Mouse (Mus musculus): ENCODE measurements around the gene Gjb1. TPM values are rescaled to one million over a fixed set of nuclear protein-coding genes. Genes with fewer than 3 reads are reported as not detected.

Gene Gjb1
- polyA plus RNA-seq, 1 experiment from 2014 or later: 0.94 TPM

DNA sequence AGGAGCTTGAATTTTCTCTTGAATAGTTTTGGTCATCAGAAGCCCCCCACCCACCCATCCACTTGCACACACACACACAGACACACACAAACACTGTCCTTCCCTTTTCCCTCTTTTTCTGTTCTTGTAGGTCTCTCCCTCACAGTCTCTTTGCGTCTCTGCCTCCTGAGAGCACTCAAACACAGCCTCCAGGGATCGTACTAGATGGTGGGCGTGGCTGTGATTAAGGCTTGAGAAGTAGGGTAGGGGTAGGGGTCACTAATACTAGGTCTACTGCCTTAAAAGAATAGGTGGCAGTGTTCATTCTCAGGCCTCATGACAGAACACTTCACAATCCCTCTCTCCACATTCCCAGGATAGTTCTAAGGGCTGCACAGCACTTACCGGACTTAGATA is 44.5 kb downstream of the Gjb1 start, which contains the start of gene Zmym3:
Gene Zmym3, minus strand, starts transcription at position 150 of the 396 bp plus-strand sequence.
- peak within 1 kb of the TSS; percentile 62 for H3K27ac ChIP-seq (ENCODE audit: low read depth, low read length)
- H3K4me1 ChIP-seq (ENCODE audit: control insufficient read depth, insufficient read depth, low read length): peaks cover 9% of the 10 kb centered on the region
- peak within 1 kb of the TSS; percentile 64 for H3K4me3 ChIP-seq (ENCODE audit: low read depth, low read length)
- H3K4me2 ChIP-seq: peak within 1 kb of the TSS; percentile 72
- H3K27me3 ChIP-seq (ENCODE audit: control insufficient read depth, insufficient read depth, low read length): no peaks in the 10 kb centered on the region; the same call in 1 of the 2 replicates
- 24% methylated on average over 4 of the region's 4 CpGs for WGBS (ENCODE audit: insufficient replicate concordance)
- H3K36me3 ChIP-seq (ENCODE audit: control insufficient read depth, insufficient read depth, low read length): no peaks in the 10 kb centered on the region
- H3K9ac ChIP-seq (ENCODE audit: low read depth, low read length): peak within 1 kb of the TSS; percentile 81
- ATAC-seq (replicated peaks; ENCODE audit: insufficient number of reproducible peaks, low FRiP score, low TSS enrichment): no peak
- H3K9me3 ChIP-seq (replicated peaks; ENCODE audit: control insufficient read depth, low read length): no peaks in the 10 kb centered on the region

DNA sequence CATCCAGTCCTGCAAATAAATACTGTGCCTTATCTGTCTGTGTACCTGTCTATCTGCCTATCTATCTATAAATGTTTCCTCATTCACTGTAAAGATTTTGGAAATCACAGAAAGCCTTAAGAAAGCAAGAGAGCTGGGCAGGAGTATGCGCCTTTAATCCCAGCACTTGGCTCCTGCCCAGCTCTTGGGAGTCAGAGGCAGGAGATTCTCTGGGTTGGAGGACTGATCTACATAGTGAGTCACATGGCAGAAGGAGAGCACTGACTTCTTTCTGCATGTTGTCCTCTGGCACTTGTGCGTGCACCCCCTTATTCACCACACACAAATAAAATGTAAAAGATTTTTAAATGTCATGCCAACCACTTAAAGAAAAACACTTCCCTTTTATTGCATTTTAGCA is 47.3 kb downstream of the Gjb1 start:
- Histone ChIP-seq H3K9me3 (replicated peaks; ENCODE audit: control insufficient read depth, low read length) (no peaks in the 10 kb centered on the region), H3K36me3 (ENCODE audit: control insufficient read depth, insufficient read depth, low read length) (no peaks in the 10 kb centered on the region), H3K4me3 (ENCODE audit: low read depth, low read length) (no peak overlapping the region), H3K4me2 (no peak overlapping the region), H3K27ac (ENCODE audit: low read depth, low read length) (no peak overlapping the region), H3K27me3 (ENCODE audit: control insufficient read depth, insufficient read depth, low read length) (no peaks in the 10 kb centered on the region; the same call in 1 of the 2 replicates), H3K9ac (ENCODE audit: low read depth, low read length) (no peak overlapping the region), H3K4me1 (ENCODE audit: control insufficient read depth, insufficient read depth, low read length) (peaks cover 4% of the 10 kb centered on the region; the same call in 1 of the 2 replicates)
- 77% methylated on average over 2 of the region's 2 CpGs for WGBS (ENCODE audit: insufficient replicate concordance)
- ATAC-seq (replicated peaks; ENCODE audit: insufficient number of reproducible peaks, low FRiP score, low TSS enrichment): no peak

DNA sequence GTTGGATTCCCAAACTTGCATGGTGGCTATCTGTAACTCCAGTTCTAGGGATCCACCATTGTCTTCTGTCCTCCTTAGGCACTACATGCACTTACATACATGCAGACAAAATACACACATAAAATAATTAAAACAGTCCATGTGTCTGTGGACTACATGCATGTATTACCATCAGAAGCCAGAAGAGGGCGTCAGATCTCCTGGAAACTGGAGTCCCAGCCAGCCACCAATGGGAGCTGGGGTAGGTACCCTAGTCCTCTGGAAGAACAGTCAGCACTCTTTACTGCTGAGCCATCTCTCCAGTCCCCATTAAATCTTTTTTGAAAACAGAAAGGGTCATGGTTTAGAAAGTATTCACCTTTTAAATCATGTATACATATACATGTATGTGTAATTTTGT is 51.6 kb downstream of the Gjb1 start:
- 0% methylated on average over 1 of the region's 1 CpGs for WGBS (ENCODE audit: insufficient replicate concordance)
- H3K27ac ChIP-seq (ENCODE audit: low read depth, low read length): no peak overlapping the region
- no peaks in the 10 kb centered on the region for H3K27me3 ChIP-seq (ENCODE audit: control insufficient read depth, insufficient read depth, low read length)
- no peak overlapping the region for H3K9ac ChIP-seq (ENCODE audit: low read depth, low read length)
- H3K9me3 ChIP-seq (replicated peaks; ENCODE audit: control insufficient read depth, low read length): no peaks in the 10 kb centered on the region
- H3K4me3 ChIP-seq (ENCODE audit: low read depth, low read length): no peak overlapping the region
- no peaks in the 10 kb centered on the region for H3K36me3 ChIP-seq (ENCODE audit: control insufficient read depth, insufficient read depth, low read length)
- no peak overlapping the region for H3K4me2 ChIP-seq
- no peak for ATAC-seq (replicated peaks; ENCODE audit: insufficient number of reproducible peaks, low FRiP score, low TSS enrichment)
- H3K4me1 ChIP-seq (ENCODE audit: control insufficient read depth, insufficient read depth, low read length): no peaks in the 10 kb centered on the region

DNA sequence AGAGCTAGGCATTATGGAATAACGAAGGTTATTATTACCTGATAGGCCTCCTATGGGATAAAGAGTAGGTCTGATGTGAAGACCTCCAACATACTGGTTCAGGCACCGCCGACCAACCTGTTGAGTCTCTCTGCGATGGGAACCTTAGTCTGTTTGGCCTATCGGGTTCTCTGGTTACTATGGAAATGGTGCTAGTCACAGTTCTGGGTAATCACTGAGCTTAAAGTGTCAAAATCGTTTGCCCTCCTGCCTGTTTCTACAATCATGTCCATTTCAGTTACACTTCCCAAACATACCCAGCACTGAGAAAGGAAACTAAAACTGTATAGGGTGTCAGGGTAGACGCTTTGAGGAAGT is 52.6 kb downstream of the Gjb1 start:
- Histone ChIP-seq H3K4me1 (ENCODE audit: control insufficient read depth, insufficient read depth, low read length) (no peaks in the 10 kb centered on the region), H3K9ac (ENCODE audit: low read depth, low read length) (peak overlapping the region; percentile 70), H3K27ac (ENCODE audit: low read depth, low read length) (peak overlapping the region; percentile 87), H3K4me3 (ENCODE audit: low read depth, low read length) (peak overlapping the region; percentile 39), H3K9me3 (replicated peaks; ENCODE audit: control insufficient read depth, low read length) (no peaks in the 10 kb centered on the region), H3K36me3 (ENCODE audit: control insufficient read depth, insufficient read depth, low read length) (no peaks in the 10 kb centered on the region), H3K4me2 (peak overlapping the region; percentile 60), H3K27me3 (ENCODE audit: control insufficient read depth, insufficient read depth, low read length) (no peaks in the 10 kb centered on the region)
- WGBS (ENCODE audit: insufficient replicate concordance): 25% methylated on average over 7 of the region's 7 CpGs
- ATAC-seq (replicated peaks; ENCODE audit: insufficient number of reproducible peaks, low FRiP score, low TSS enrichment): no peak

DNA sequence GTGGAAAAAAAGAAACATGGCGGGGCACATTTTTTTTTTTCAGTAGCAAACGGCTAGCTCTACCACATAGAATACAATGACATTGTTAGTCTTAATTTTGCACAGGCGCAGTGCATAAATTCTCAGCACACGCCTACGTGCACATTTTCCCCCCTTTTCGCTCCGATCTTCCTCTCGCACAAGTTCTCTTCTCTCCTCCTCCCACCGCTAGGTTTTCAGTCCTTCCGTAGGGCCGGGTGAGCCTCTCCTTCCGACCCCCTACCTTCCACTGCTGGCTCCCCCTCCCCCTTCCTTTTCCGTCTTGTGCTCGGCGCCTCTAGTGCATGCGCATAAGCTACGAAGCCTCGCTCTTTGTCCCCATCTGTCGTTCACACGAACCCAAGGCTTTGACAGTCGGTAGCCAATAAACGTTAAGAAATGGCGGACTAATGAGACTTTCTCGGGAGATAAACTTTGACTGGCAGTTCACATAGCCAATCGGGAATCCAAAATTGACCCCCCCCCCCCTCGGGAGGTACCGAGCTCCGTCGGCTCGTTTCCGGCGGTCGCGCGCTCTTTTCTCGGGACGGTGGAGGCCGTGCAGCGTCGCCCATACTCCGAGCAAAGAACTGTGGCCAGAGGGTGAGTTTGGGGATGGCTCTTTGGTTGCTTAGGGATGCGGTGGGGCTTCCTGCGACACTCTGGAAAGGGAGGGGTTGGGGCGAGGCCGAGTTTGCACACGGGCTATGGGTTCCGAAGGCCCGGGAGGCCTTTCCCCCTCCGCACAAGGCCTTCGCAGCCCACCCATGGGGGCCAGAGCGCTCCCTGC is 53.2 kb downstream of the Gjb1 start, which contains the start of gene Nono:
Gene Nono, plus strand, starts transcription at position 177 of the 808 bp plus-strand sequence.
- no peaks in the 10 kb centered on the region for H3K9me3 ChIP-seq (replicated peaks; ENCODE audit: control insufficient read depth, low read length)
- H3K4me2 ChIP-seq: peak within 1 kb of the TSS; percentile 63
- H3K27me3 ChIP-seq (ENCODE audit: control insufficient read depth, insufficient read depth, low read length): no peaks in the 10 kb centered on the region
- H3K4me3 ChIP-seq (ENCODE audit: low read depth, low read length): peak within 1 kb of the TSS; percentile 67
- ATAC-seq (replicated peaks; ENCODE audit: insufficient number of reproducible peaks, low FRiP score, low TSS enrichment): peak; percentile 94
- H3K9ac ChIP-seq (ENCODE audit: low read depth, low read length): peak within 1 kb of the TSS; percentile 91
- H3K27ac ChIP-seq (ENCODE audit: low read depth, low read length): peak within 1 kb of the TSS; percentile 95
- no peaks in the 10 kb centered on the region for H3K36me3 ChIP-seq (ENCODE audit: control insufficient read depth, insufficient read depth, low read length)
- WGBS (ENCODE audit: insufficient replicate concordance): 12% methylated on average over 50 of the region's 51 CpGs
- no peaks in the 10 kb centered on the region for H3K4me1 ChIP-seq (ENCODE audit: control insufficient read depth, insufficient read depth, low read length)

DNA sequence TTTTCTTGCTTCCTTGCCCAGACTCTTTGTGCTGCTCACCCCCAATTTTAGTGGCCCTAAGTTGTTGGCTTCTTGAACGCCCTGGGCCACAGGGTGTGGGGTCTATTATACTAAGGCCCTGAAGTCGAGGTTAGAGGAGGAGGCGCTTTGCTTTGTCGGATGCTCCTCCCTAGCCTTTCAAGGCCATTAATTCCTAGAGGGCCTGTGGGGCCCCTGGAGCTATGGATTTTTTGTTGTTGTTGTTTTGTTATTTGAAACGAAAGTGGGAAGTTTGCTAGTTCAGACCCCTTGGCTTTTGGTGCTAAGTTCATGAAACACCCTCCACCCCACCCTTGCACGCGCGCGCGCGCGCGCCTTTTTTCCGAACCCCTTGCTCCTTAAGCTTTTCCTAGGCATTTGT is 53.8 kb downstream of the Gjb1 start:
- H3K9me3 ChIP-seq (replicated peaks; ENCODE audit: control insufficient read depth, low read length): no peaks in the 10 kb centered on the region
- peak overlapping the region; percentile 95 for H3K27ac ChIP-seq (ENCODE audit: low read depth, low read length)

More for the DNA sequence above, 53.8 kb downstream of the Gjb1 start:
- ATAC-seq (replicated peaks; ENCODE audit: insufficient number of reproducible peaks, low FRiP score, low TSS enrichment): peak; percentile 41; the same call in 1 of the 2 replicates
- Histone ChIP-seq H3K4me1 (ENCODE audit: control insufficient read depth, insufficient read depth, low read length) (no peaks in the 10 kb centered on the region), H3K9ac (ENCODE audit: low read depth, low read length) (peak overlapping the region; percentile 91), H3K27me3 (ENCODE audit: control insufficient read depth, insufficient read depth, low read length) (no peaks in the 10 kb centered on the region), H3K4me2 (peak overlapping the region; percentile 63), H3K4me3 (ENCODE audit: low read depth, low read length) (peak overlapping the region; percentile 67), H3K36me3 (ENCODE audit: control insufficient read depth, insufficient read depth, low read length) (no peaks in the 10 kb centered on the region)
- 17% methylated on average over 14 of the region's 14 CpGs for WGBS (ENCODE audit: insufficient replicate concordance)

Other genes starting within 250 kb of the Gjb1 start
- 39.0 and 48.5 TPM in 2 replicates for gene Snx12, start 153.8 kb upstream of the Gjb1 start, polyA plus RNA-seq (2014; fragmentation: Nextera tagmentation; extraction: Ambion mirVana)
- 2.8 and 2.9 TPM in 2 replicates for gene Foxo4, start 121.8 kb upstream of the Gjb1 start, polyA plus RNA-seq (2014; fragmentation: Nextera tagmentation; extraction: Ambion mirVana)
- gene Gm614, start 112.4 kb upstream of the Gjb1 start, polyA plus RNA-seq (2014; fragmentation: Nextera tagmentation; extraction: Ambion mirVana): not detected in 2 replicates
- gene Il2rg, start 108.1 kb upstream of the Gjb1 start, polyA plus RNA-seq (2014; fragmentation: Nextera tagmentation; extraction: Ambion mirVana): 12.2 and 14.4 TPM in 2 replicates
- not detected in 2 replicates for gene Gm20489, start 107.4 kb upstream of the Gjb1 start, polyA plus RNA-seq (2014; fragmentation: Nextera tagmentation; extraction: Ambion mirVana)
- gene Med12, start 102.3 kb upstream of the Gjb1 start, polyA plus RNA-seq (2014; fragmentation: Nextera tagmentation; extraction: Ambion mirVana): 32.0 and 35.9 TPM in 2 replicates
- 2.3 and 3.6 TPM in 2 replicates for gene Nlgn3, start 77.2 kb upstream of the Gjb1 start, polyA plus RNA-seq (2014; fragmentation: Nextera tagmentation; extraction: Ambion mirVana)
- gene Zmym3, start 44.5 kb downstream of the Gjb1 start, polyA plus RNA-seq (2014; fragmentation: Nextera tagmentation; extraction: Ambion mirVana): 22.1 and 22.4 TPM in 2 replicates
- gene Nono, start 52.9 kb downstream of the Gjb1 start, polyA plus RNA-seq (2014; fragmentation: Nextera tagmentation; extraction: Ambion mirVana): 271 and 358 TPM in 2 replicates
- gene Itgb1bp2, start 72.7 kb downstream of the Gjb1 start, polyA plus RNA-seq (2014; fragmentation: Nextera tagmentation; extraction: Ambion mirVana): 77.6 and 82.9 TPM in 2 replicates
- 10.4 and 11.7 TPM in 2 replicates for gene Taf1, start 156.4 kb downstream of the Gjb1 start, polyA plus RNA-seq (2014; fragmentation: Nextera tagmentation; extraction: Ambion mirVana)